Mouse (Mus musculus) hindbrain, postnatal 0 days (tissue): Measurements from ENCODE around the gene Cers6. TPM values are rescaled to one million over a fixed set of nuclear protein-coding genes. Genes with fewer than 3 reads are reported as not detected.

Experiments used
- ATAC-seq: fragments of 200-750 bp; cut with Nextera tagmentation; 2 replicates; pipeline ENCODE4 v1.8.0; 2017; ENCODE audit warnings: mild to moderate bottlenecking, moderate TSS enrichment, moderate library complexity
- DNase-seq: peaks from one replicate; pipeline ENCODE4 v3.0.0-alpha.2; 2015; ENCODE audit warnings: low spot score
- H3K27ac ChIP-seq: fragments of 300-500 bp; sonication (generic); 2 replicates; pipeline ENCODE4 v1.5.1; 2014; ENCODE audit warnings: mild to moderate bottlenecking
- H3K27me3 ChIP-seq: fragments of 300-500 bp; sonication (generic); 2 replicates; pipeline ENCODE4 v1.6.1; 2014; ENCODE audit warnings: low read length, mixed read lengths; ENCODE audit not compliant: insufficient read depth
- H3K36me3 ChIP-seq: fragments of 300-500 bp; sonication (generic); 2 replicates; pipeline ENCODE4 v1.6.1; 2014; ENCODE audit warnings: low read length, mixed read lengths; ENCODE audit not compliant: insufficient read depth
- H3K4me1 ChIP-seq: fragments of 300-500 bp; sonication (generic); 2 replicates; pipeline ENCODE4 v1.6.1; 2014; ENCODE audit warnings: antibody characterized with exemption, low read length, mixed read lengths; ENCODE audit not compliant: insufficient read depth
- H3K4me2 ChIP-seq: fragments of 300-500 bp; sonication (generic); 2 replicates; pipeline ENCODE4 v1.6.1; 2014; ENCODE audit warnings: low read depth, mild to moderate bottlenecking, low read length, moderate library complexity, mixed read lengths
- H3K4me3 ChIP-seq: fragments of 300-500 bp; sonication (generic); 2 replicates; pipeline ENCODE4 v1.5.1; 2014; ENCODE audit warnings: low read length
- H3K9ac ChIP-seq: fragments of 300-500 bp; sonication (generic); replicated peaks from 2 replicates; pipeline ENCODE4 v1.6.1; 2014; ENCODE audit warnings: mild to moderate bottlenecking, low read length, moderate library complexity, mixed read lengths
- H3K9me3 ChIP-seq: fragments of 300-500 bp; sonication (generic); 2 replicates; pipeline ENCODE4 v1.6.1; 2016; ENCODE audit warnings: low read length, mixed read lengths
- CTCF ChIP-seq: IDR thresholded peaks from 2 replicates; pipeline ENCODE4 v1.5.1; 2016; ENCODE audit warnings: antibody characterized with exemption, control low read depth, low read depth
- WGBS: fragments of 180-500 bp; shearing (Covaris S2); extraction: QIAGEN DNeasy Blood & Tissue Kit; methylation state at CpG from one replicate; pipeline ENCODE4 v1.1.7; 2014; 5-methylcytosine and 5-hydroxymethylcytosine counted together
- polyA plus RNA-seq: library from polyadenylated mRNA; unstranded; fragments of >200 nt; fragmentation: Nextera tagmentation; extraction: Ambion mirVana; gene quantifications from 2 replicates; pipeline ENCODE4 v1.2.1, GENCODE M21; 2015
- total RNA-seq: library from RNA; depleted of rRNA; stranded (reverse); fragments of >200 nt; gene quantifications from 2 replicates; pipeline ENCODE4 v1.2.3, GENCODE M21; 2014

Cers6 gene
- total and polyA plus RNA-seq, 2 experiments from 2014 or later: 25.8 to 58.7 TPM

- DNase-seq (no peak), ATAC-seq (no peak)
- Histone ChIP-seq H3K4me3 (no peak overlapping the region), H3K36me3 (no peaks in the 10 kb centered on the region), H3K4me1 (no peaks in the 10 kb centered on the region), H3K27ac (no peak overlapping the region), H3K4me2 (no peak overlapping the region), H3K27me3 (no peaks in the 10 kb centered on the region), H3K9me3 (no peaks in the 10 kb centered on the region), H3K9ac (no peak overlapping the region)
- no peak for TF ChIP-seq CTCF
- 91% methylated on average over 2 of the region's 2 CpGs for WGBS
These were observed 74.6 kb downstream of the Cers6 start for GRCm38 (mm10) chr2:68935721-68936294.

GRCm38 (mm10) chr2:68936773-68937172, 75.5 kb downstream of the Cers6 start:
- no peak overlapping the region for H3K9ac ChIP-seq
- no peaks in the 10 kb centered on the region for H3K27me3 ChIP-seq
- no peaks in the 10 kb centered on the region for H3K9me3 ChIP-seq
- no peak for DNase-seq
- H3K4me3 ChIP-seq: no peak overlapping the region
- 0 out of 2 replicates have a peak, but pooled peaks have one; percentile 24 for ATAC-seq
- no peak overlapping the region for H3K27ac ChIP-seq
- WGBS: 80% methylated on average over 4 of the region's 4 CpGs
- no peaks in the 10 kb centered on the region for H3K36me3 ChIP-seq
- H3K4me1 ChIP-seq: no peaks in the 10 kb centered on the region
- no peak overlapping the region for H3K4me2 ChIP-seq
- TF ChIP-seq CTCF: no peak

- no peak overlapping the region for H3K27ac ChIP-seq
- H3K4me2 ChIP-seq: no peak overlapping the region
- no peak for TF ChIP-seq CTCF
- no peaks in the 10 kb centered on the region for H3K36me3 ChIP-seq
- H3K9me3 ChIP-seq: no peaks in the 10 kb centered on the region
- H3K9ac ChIP-seq: no peak overlapping the region
- 97% methylated on average over 3 of the region's 3 CpGs for WGBS
- DNase-seq: no peak
- ATAC-seq: no peak
- H3K4me1 ChIP-seq: no peaks in the 10 kb centered on the region
- no peak overlapping the region for H3K4me3 ChIP-seq
- no peaks in the 10 kb centered on the region for H3K27me3 ChIP-seq
These were observed 76.6 kb downstream of the Cers6 start for GRCm38 (mm10) chr2:68937833-68938232.

DNA sequence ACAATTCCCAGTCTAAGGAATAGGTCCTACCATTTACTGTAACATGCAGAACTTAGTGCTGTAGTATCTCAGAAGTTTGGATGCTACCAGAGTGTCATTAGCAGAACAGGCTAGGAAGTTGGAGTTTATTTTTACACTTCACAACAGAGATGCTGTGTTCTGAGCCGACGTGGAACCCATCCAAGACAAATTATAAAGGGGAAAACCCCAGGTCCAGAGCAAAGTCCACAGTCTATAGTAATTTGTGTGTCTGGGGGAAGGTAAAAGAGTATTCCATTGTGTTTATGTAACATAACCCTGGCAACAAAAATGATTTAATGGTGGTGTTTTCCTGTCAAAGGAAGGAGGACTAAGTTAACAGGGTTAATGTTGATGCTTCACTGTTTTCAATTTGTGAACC, 83.7 kb downstream of the Cers6 start:
- WGBS: 69% methylated on average over 2 of the region's 2 CpGs
- no peak overlapping the region for H3K27ac ChIP-seq
- H3K36me3 ChIP-seq: no peaks in the 10 kb centered on the region
- no peaks in the 10 kb centered on the region for H3K27me3 ChIP-seq
- no peak overlapping the region for H3K4me2 ChIP-seq
- H3K4me1 ChIP-seq: no peaks in the 10 kb centered on the region
- H3K9ac ChIP-seq: no peak overlapping the region
- H3K4me3 ChIP-seq: no peak overlapping the region
- DNase-seq: no peak
- no peak for ATAC-seq
- no peak for TF ChIP-seq CTCF
- no peaks in the 10 kb centered on the region for H3K9me3 ChIP-seq

DNA sequence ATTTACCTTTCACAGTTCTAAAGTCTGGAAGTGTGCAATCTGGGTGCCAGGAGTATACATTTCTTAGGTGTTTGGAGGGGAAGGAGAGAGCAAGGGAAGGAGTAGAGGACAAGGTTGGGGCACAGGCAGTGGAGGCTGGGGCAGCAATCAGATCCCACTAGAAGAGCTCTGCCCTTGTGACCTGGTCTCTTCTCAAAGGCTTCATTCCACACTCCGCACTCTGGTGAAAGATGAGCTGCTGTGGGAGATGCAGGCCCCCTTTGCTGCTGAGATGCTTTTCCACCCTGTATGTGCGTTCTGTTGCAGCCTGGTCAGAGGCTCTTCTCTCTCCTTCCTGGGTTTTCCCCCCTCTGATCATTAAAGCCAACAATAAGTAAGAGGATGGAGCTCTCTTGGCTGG, 84.7 kb downstream of the Cers6 start:
- H3K9ac ChIP-seq: no peak overlapping the region
- ATAC-seq: no peak
- no peak overlapping the region for H3K27ac ChIP-seq
- no peak overlapping the region for H3K4me2 ChIP-seq
- no peak overlapping the region for H3K4me3 ChIP-seq
- no peaks in the 10 kb centered on the region for H3K27me3 ChIP-seq
- H3K36me3 ChIP-seq: no peaks in the 10 kb centered on the region
- TF ChIP-seq CTCF: no peak
- H3K9me3 ChIP-seq: no peaks in the 10 kb centered on the region
- DNase-seq: no peak
- H3K4me1 ChIP-seq: no peaks in the 10 kb centered on the region
- WGBS: 91% methylated on average over 2 of the region's 2 CpGs

DNA sequence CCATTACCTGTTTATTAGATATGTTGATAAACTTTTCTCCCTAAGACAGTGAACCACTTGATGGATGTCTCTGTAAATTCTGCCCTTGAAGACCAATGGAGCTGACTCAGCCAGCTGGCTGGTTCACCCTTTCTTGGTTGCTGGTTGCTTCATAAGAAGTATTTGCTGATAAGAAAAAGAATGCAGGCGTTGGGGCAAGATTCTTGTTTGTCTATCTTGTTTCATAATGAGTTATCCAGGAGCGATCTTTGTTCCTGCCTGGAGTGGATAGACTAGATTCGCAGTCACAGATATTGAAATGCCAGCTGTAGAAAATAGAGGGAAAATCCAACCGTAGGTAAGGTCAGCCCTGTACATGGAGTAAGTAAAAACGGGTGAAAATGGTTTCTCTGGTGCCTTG, 85.6 kb downstream of the Cers6 start:
- H3K4me1 ChIP-seq: no peaks in the 10 kb centered on the region
- no peak for TF ChIP-seq CTCF
- H3K4me2 ChIP-seq: no peak overlapping the region
- DNase-seq: no peak
- no peaks in the 10 kb centered on the region for H3K36me3 ChIP-seq
- 92% methylated on average over 5 of the region's 5 CpGs for WGBS
- no peaks in the 10 kb centered on the region for H3K27me3 ChIP-seq
- H3K4me3 ChIP-seq: no peak overlapping the region
- no peaks in the 10 kb centered on the region for H3K9me3 ChIP-seq
- H3K27ac ChIP-seq: no peak overlapping the region
- no peak for ATAC-seq
- H3K9ac ChIP-seq: no peak overlapping the region

- no peaks in the 10 kb centered on the region for H3K36me3 ChIP-seq
- no peak overlapping the region for H3K4me3 ChIP-seq
- H3K4me2 ChIP-seq: no peak overlapping the region
- no peak overlapping the region for H3K9ac ChIP-seq
- TF ChIP-seq CTCF: no peak
- H3K27me3 ChIP-seq: no peaks in the 10 kb centered on the region
- DNase-seq: no peak
- H3K4me1 ChIP-seq: no peaks in the 10 kb centered on the region
- no peak for ATAC-seq
- WGBS: 97% methylated on average over 2 of the region's 2 CpGs
- H3K9me3 ChIP-seq: no peaks in the 10 kb centered on the region
- no peak overlapping the region for H3K27ac ChIP-seq
These were observed 87.9 kb downstream of the Cers6 start for GRCm38 (mm10) chr2:68949137-68949536.
